Mouse (Mus musculus) liver, postnatal 0 days (tissue): Measurements from ENCODE around the gene Nipal1. TPM values are rescaled to one million over a fixed set of nuclear protein-coding genes. Genes with fewer than 3 reads are reported as not detected.

Experiments used
- ATAC-seq: fragments of 200-750 bp; cut with Nextera tagmentation; 2 replicates; pipeline ENCODE4 v1.8.0; 2017; ENCODE audit warnings: mild to moderate bottlenecking, moderate library complexity
- DNase-seq: peaks from one replicate; pipeline ENCODE4 v3.0.0-alpha.2; 2016
- H3K27ac ChIP-seq: fragments of 300-500 bp; sonication (generic); 2 replicates; pipeline ENCODE4 v1.5.1; 2014; ENCODE audit warnings: antibody characterized with exemption, moderate library complexity, mild to moderate bottlenecking, low read depth
- H3K27me3 ChIP-seq: fragments of 300-500 bp; sonication (generic); 2 replicates; pipeline ENCODE4 v1.6.1; 2014; ENCODE audit warnings: low read length, control low read depth, mixed read lengths; ENCODE audit not compliant: insufficient read depth
- H3K36me3 ChIP-seq: fragments of 300-500 bp; sonication (generic); replicated peaks from 2 replicates; pipeline ENCODE4 v1.6.1; 2014; ENCODE audit warnings: mild to moderate bottlenecking, control low read depth, low read length, moderate library complexity, mixed read lengths; ENCODE audit not compliant: insufficient read depth
- H3K4me1 ChIP-seq: fragments of 300-500 bp; sonication (generic); 2 replicates; pipeline ENCODE4 v1.6.1; 2014; ENCODE audit warnings: antibody characterized with exemption, mild to moderate bottlenecking, control low read depth; ENCODE audit not compliant: insufficient read depth
- H3K4me2 ChIP-seq: fragments of 300-500 bp; sonication (generic); 2 replicates; pipeline ENCODE4 v1.6.1; 2014; ENCODE audit warnings: low read depth, mild to moderate bottlenecking, low read length, moderate library complexity, mixed read lengths
- H3K4me3 ChIP-seq: fragments of 300-500 bp; sonication (generic); 2 replicates; pipeline ENCODE4 v1.5.1; 2014; ENCODE audit warnings: low read depth, low read length
- H3K9ac ChIP-seq: fragments of 300-500 bp; sonication (generic); replicated peaks from 2 replicates; pipeline ENCODE4 v1.6.1; 2014; ENCODE audit warnings: mild to moderate bottlenecking, moderate library complexity
- H3K9me3 ChIP-seq: fragments of 300-500 bp; sonication (generic); 2 replicates; pipeline ENCODE4 v1.6.1; 2016; ENCODE audit warnings: mild to moderate bottlenecking, control low read depth, low read length, mixed read lengths
- CTCF ChIP-seq: sonication (generic); IDR thresholded peaks from 2 replicates; pipeline ENCODE4 v1.5.1; 2016; ENCODE audit warnings: antibody characterized with exemption, low read depth
- EP300 ChIP-seq: IDR thresholded peaks from 2 replicates; pipeline ENCODE4 v1.6.1; 2016; ENCODE audit warnings: antibody characterized with exemption, low read depth, mild to moderate bottlenecking
- WGBS: fragments of 180-500 bp; shearing (Covaris S2); extraction: QIAGEN DNeasy Blood & Tissue Kit; methylation state at CpG from one replicate; pipeline ENCODE4 v1.1.7; 2014; ENCODE audit not compliant: insufficient replicate concordance; 5-methylcytosine and 5-hydroxymethylcytosine counted together
- polyA plus RNA-seq: library from polyadenylated mRNA; unstranded; fragments of >200 nt; fragmentation: Nextera tagmentation; extraction: Ambion mirVana; gene quantifications from 2 replicates; pipeline ENCODE4 v1.2.1, GENCODE M21; 2015

The Nipal1 gene
- polyA plus RNA-seq, 1 experiment from 2014 or later = 76.1 TPM

DNA sequence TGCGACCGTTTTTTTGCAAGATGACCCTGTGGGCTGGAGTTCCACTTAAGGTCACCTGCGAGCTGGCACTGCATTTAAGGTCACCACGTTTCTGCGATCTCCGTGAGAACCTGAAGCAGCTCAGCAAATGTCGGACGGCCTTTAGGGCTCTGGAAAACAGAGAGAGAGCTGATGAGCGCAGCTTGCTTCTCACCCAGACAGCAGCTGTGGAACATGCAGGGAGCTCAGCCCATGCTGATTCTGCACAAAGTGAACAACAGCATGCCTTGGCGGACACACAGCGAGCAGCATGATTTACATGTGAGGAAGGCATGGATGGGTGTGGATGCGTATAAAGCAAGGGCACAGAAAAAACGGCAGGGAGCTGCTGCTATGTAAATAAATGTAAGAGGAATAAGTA, 48.9 kb downstream of the Nipal1 start:
- no peaks in the 10 kb centered on the region for H3K27me3 ChIP-seq
- H3K36me3 ChIP-seq = no peaks in the 10 kb centered on the region
- ATAC-seq (no peak), DNase-seq (no peak)
- no peaks in the 10 kb centered on the region for H3K9me3 ChIP-seq
- no peak overlapping the region for H3K9ac ChIP-seq
- no peaks in the 10 kb centered on the region for H3K4me1 ChIP-seq
- no peak overlapping the region for H3K4me3 ChIP-seq
- H3K27ac ChIP-seq = no peak overlapping the region
- no peak for TF ChIP-seq CTCF
- no peak for TF ChIP-seq EP300
- H3K4me2 ChIP-seq = peak overlapping the region; percentile 29; the same call in 1 of the 2 replicates
- 62% methylated on average over 13 of the region's 13 CpGs for WGBS

DNA sequence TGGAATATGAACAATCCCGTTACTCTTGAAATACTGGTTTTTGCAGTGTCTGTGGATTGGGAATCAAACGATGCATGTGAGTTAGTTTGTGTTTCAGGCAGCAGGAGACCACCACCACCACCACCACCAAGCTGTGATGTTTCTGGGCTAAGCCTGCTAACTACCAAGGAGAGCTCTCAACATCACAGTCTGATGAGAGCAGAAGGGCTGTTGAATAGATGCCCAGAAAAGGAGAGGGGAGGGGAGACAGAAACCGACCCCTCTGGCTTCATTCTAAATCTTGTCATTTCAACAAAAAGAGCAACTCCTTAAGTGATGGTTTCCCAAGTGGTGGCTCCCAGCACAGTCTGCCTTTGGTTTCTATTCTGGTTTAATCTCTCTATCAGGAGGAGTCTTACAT, 50.7 kb downstream of the Nipal1 start:
- H3K27ac ChIP-seq = no peak overlapping the region
- ATAC-seq (no peak), DNase-seq (no peak)
- H3K36me3 ChIP-seq = no peaks in the 10 kb centered on the region
- no peaks in the 10 kb centered on the region for H3K9me3 ChIP-seq
- TF ChIP-seq EP300 (no peak), CTCF (no peak)
- no peak overlapping the region for H3K4me3 ChIP-seq
- no peak overlapping the region for H3K9ac ChIP-seq
- no peaks in the 10 kb centered on the region for H3K4me1 ChIP-seq
- no peaks in the 10 kb centered on the region for H3K27me3 ChIP-seq
- 54% methylated on average over 3 of the region's 3 CpGs for WGBS
- no peak overlapping the region for H3K4me2 ChIP-seq

- H3K27me3 ChIP-seq = no peaks in the 10 kb centered on the region
- no peaks in the 10 kb centered on the region for H3K4me1 ChIP-seq
- 74% methylated on average over 7 of the region's 7 CpGs for WGBS
- DNase-seq (no peak), ATAC-seq (no peak)
- no peaks in the 10 kb centered on the region for H3K9me3 ChIP-seq
- TF ChIP-seq CTCF = no peak
- TF ChIP-seq EP300 = no peak
- no peak overlapping the region for H3K4me3 ChIP-seq
- no peaks in the 10 kb centered on the region for H3K36me3 ChIP-seq
- H3K27ac ChIP-seq = no peak overlapping the region
- H3K4me2 ChIP-seq = no peak overlapping the region
- H3K9ac ChIP-seq = no peak overlapping the region
Measured at GRCm38 (mm10) chr5:72698818-72699499, 51.4 kb downstream of the Nipal1 start.

- WGBS = 63% methylated on average over 2 of the region's 2 CpGs
- TF ChIP-seq CTCF = no peak
- no peak for TF ChIP-seq EP300
- ATAC-seq (no peak), DNase-seq (no peak)
- H3K9me3 ChIP-seq = no peaks in the 10 kb centered on the region
- H3K4me2 ChIP-seq = no peak overlapping the region
- H3K9ac ChIP-seq = no peak overlapping the region
- H3K36me3 ChIP-seq = no peaks in the 10 kb centered on the region
- no peak overlapping the region for H3K4me3 ChIP-seq
- H3K27me3 ChIP-seq = no peaks in the 10 kb centered on the region
- H3K27ac ChIP-seq = no peak overlapping the region
- H3K4me1 ChIP-seq = no peaks in the 10 kb centered on the region
Measured at GRCm38 (mm10) chr5:72699500-72699818, 51.9 kb downstream of the Nipal1 start.

GRCm38 (mm10) chr5:72702202-72702601, 54.6 kb downstream of the Nipal1 start:
- H3K27me3 ChIP-seq = no peaks in the 10 kb centered on the region
- no peak for ATAC-seq
- no peaks in the 10 kb centered on the region for H3K36me3 ChIP-seq

DNA sequence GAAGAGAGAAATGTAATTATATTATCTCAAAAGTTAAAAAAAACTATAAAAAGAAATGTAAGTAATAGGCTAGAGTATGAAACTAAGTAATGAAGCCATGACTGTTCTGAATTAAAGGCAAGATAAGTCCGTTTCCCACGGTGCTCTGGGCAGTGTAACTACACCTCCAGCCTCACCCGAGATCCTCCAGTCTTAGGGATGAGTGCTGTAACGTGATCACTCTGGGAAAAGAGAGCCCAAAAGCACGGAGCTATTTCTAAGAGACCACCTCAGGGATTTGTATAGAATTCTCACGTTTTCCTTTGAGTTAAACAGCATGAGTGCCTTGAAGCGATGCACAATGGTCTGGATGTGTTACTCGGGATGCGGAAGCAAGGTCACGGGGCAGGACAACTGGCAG, 58.5 kb downstream of the Nipal1 start:
- DNase-seq (no peak), ATAC-seq (no peak)
- no peaks in the 10 kb centered on the region for H3K36me3 ChIP-seq
- H3K9me3 ChIP-seq = 0 out of 2 replicates have a peak, but pooled peaks cover 4% of the 10 kb centered on the region
- TF ChIP-seq EP300 (no peak), CTCF (no peak)
- no peak overlapping the region for H3K27ac ChIP-seq
- no peak overlapping the region for H3K4me3 ChIP-seq
- no peaks in the 10 kb centered on the region for H3K27me3 ChIP-seq
- no peak overlapping the region for H3K4me2 ChIP-seq
- H3K9ac ChIP-seq = no peak overlapping the region
- WGBS = 70% methylated on average over 10 of the region's 10 CpGs
- H3K4me1 ChIP-seq = no peaks in the 10 kb centered on the region

More at GRCm38 (mm10) chr5:72702202-72702601, 54.6 kb downstream of the Nipal1 start:
- no peak for DNase-seq
- no peak for TF ChIP-seq CTCF
- TF ChIP-seq EP300 = no peak
- Histone ChIP-seq H3K9me3 (0 out of 2 replicates have a peak, but pooled peaks cover 4% of the 10 kb centered on the region), H3K27ac (no peak overlapping the region), H3K4me3 (no peak overlapping the region), H3K4me2 (no peak overlapping the region), H3K9ac (no peak overlapping the region), H3K4me1 (no peaks in the 10 kb centered on the region)
